Mouse (Mus musculus) MEL (cell line): ENCODE measurements around the gene A630095N17Rik.

Experiments
- CHD2 ChIP-seq: IDR thresholded peaks from 2 replicates; pipeline ENCODE4 v1.6.1; 2011; ENCODE audit warnings: low read length, improper control_type of control experiment
- CTCF ChIP-seq, 3 experiments: IDR thresholded peaks in 2 of 3; conservative IDR thresholded peaks in 1 of 3; 2 replicates each; pipeline ENCODE4 v1.5.1; 2011 to 2012; ENCODE audit warnings: low read length in 3 of 3, low read depth in 2 of 3, mild to moderate bottlenecking in 2 of 3, improper control_type of control experiment in 1 of 3, inconsistent platforms in 1 of 3, mixed read lengths in 1 of 3, moderate library complexity in 1 of 3; ENCODE audit not compliant: control insufficient read depth in 1 of 3, insufficient read depth in 1 of 3, poor library complexity in 1 of 3, severe bottlenecking in 1 of 3
- MEF2A ChIP-seq: IDR thresholded peaks from 2 replicates; pipeline ENCODE4 v1.6.1; 2014; ENCODE audit warnings: low read depth, mild to moderate bottlenecking, inconsistent platforms, low read length, improper control_type of control experiment; ENCODE audit not compliant: poor library complexity, insufficient replicate concordance, severe bottlenecking; ENCODE audit errors: extremely low read depth
- MYC ChIP-seq: IDR thresholded peaks from 2 replicates; pipeline ENCODE4 v1.6.1; 2011; ENCODE audit warnings: low read depth, mild to moderate bottlenecking, low read length, improper control_type of control experiment, moderate library complexity
- POLR2A ChIP-seq, 2 experiments: IDR thresholded peaks; 2 replicates each; pipeline ENCODE4 v1.6.1; 2011 to 2012; ENCODE audit warnings: low read length in 2 of 2, mild to moderate bottlenecking in 2 of 2, control low read depth in 1 of 2, improper control_type of control experiment in 1 of 2, low read depth in 1 of 2, moderate library complexity in 1 of 2; ENCODE audit not compliant: control insufficient read depth in 1 of 2, insufficient read depth in 1 of 2, poor library complexity in 1 of 2
- RAD21 ChIP-seq: IDR thresholded peaks from 2 replicates; pipeline ENCODE4 v1.6.1; 2011; ENCODE audit warnings: mild to moderate bottlenecking, low read depth, low read length, improper control_type of control experiment
- SIN3A ChIP-seq: IDR thresholded peaks from 2 replicates; pipeline ENCODE4 v1.6.1; 2012; ENCODE audit warnings: low read length, improper control_type of control experiment, inconsistent platforms
- TAL1 ChIP-seq: IDR thresholded peaks from 2 replicates; pipeline ENCODE4 v1.6.1; 2012; ENCODE audit warnings: mild to moderate bottlenecking, inconsistent platforms, low read length, moderate library complexity, mixed read lengths
- TBP ChIP-seq: IDR thresholded peaks from 2 replicates; pipeline ENCODE4 v1.8.0; 2011; ENCODE audit warnings: low read depth, low read length, improper control_type of control experiment
- ZMIZ1 ChIP-seq: IDR thresholded peaks from 2 replicates; pipeline ENCODE4 v1.6.1; 2012; ENCODE audit warnings: low read depth, mild to moderate bottlenecking, inconsistent platforms, low read length, improper control_type of control experiment, moderate library complexity

GRCm38 (mm10) chr1:75227653-75228052 is 4.2 kb downstream of the A630095N17Rik start:
- TF ChIP-seq MYC (no peak), SIN3A (no peak), TBP (no peak), POLR2A (IDR thresholded peaks at IDR 0.05; ENCODE audit: control insufficient read depth in 1 of 2, insufficient read depth in 1 of 2, low read depth in 1 of 2, low read length in 2 of 2, poor library complexity in 1 of 2) (no peak), CTCF (IDR thresholded peaks at IDR 0.05 in 2 of 3, conservative IDR thresholded peaks at IDR 0.05 in 1 of 3; ENCODE audit: control insufficient read depth in 1 of 3, insufficient read depth in 1 of 3, low read depth in 2 of 3, low read length in 3 of 3, poor library complexity in 1 of 3, severe bottlenecking in 1 of 3) (no peak), CHD2 (no peak), MEF2A (no peak), RAD21 (no peak), ZMIZ1 (no peak), TAL1 (no peak)
